Mouse (Mus musculus): Measurements from ENCODE around the gene Lrrc1. TPM values are rescaled to one million over a fixed set of nuclear protein-coding genes. Genes with fewer than 3 reads are reported as not detected.
"Not testable (repeated sequence)": the region's sequence is repeated elsewhere in the genome, so short reads cannot be mapped to it uniquely, and the experiment has no call there.

Lrrc1 gene
- polyA plus RNA-seq (2012; rRNA removed): 31.3 and 33.2 TPM in 2 replicates

DNA sequence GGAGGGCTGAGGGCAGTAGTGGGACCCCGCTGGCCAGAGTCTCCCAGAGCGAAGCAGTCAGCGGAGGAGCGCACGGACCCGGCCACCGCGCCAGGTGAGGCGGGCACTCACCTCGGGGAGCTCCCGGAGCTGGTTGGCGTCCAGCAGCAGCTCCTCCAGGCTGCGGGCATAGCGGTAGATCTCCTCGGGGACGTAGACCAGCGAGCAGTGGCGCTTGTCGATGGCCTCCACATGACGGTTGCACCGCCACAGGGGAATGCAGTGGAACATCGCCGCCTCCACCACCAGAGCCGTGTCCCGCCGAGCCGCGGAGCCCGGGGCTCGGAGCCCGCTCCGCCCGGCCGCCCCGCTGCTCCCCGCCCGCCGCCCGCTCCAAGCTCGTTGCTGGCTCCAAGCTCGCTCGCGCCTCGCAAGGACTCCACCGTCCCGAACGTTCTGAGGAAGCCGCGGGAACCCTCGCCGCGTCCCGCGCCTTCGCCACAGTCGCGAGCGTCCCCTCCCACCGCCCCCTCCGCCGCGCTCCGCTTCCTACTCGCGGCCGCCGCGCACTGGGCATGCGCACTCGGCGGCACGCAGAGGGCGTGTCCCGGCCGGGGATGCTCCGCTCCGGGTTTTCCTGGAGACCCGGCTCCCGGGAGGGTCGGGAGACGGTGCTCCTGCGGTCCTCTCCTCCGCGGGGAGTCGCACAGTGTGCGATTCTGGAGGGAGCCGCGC, at the start of gene Lrrc1:
Gene Lrrc1, minus strand, starts transcription at position 517 of the 714 bp plus-strand sequence.
- peak; percentile 85 for DNase-seq (ENCODE audit: low spot score)

GRCm38 (mm10) chr9:77592423-77592822, 47.8 kb upstream of the Lrrc1 start:
- DNase-seq (ENCODE audit: low spot score): no peak

DNA sequence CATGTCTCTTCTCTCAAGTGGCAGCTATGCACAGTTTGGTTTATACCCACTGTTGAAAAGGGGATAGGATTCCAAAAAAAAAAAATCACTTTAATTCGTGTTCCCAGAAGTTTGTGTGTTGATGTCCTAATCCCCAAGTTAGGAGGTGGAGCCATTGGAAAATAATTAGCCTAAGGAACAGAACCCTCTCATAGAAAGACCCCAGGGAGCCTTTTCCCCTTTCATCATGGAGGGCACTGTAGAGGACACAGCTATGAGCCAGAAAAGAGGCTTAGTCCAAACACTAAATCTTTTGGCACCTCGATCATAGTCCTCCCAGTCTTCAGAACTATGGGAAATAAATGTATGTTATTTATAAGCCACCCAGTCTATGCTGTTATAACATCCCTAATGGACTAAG, 44.8 kb upstream of the Lrrc1 start:
- no peak for DNase-seq (ENCODE audit: low spot score)

- no peak for DNase-seq (ENCODE audit: low spot score)
Observed at GRCm38 (mm10) chr9:77587616-77588015, 42.9 kb upstream of the Lrrc1 start.

DNA sequence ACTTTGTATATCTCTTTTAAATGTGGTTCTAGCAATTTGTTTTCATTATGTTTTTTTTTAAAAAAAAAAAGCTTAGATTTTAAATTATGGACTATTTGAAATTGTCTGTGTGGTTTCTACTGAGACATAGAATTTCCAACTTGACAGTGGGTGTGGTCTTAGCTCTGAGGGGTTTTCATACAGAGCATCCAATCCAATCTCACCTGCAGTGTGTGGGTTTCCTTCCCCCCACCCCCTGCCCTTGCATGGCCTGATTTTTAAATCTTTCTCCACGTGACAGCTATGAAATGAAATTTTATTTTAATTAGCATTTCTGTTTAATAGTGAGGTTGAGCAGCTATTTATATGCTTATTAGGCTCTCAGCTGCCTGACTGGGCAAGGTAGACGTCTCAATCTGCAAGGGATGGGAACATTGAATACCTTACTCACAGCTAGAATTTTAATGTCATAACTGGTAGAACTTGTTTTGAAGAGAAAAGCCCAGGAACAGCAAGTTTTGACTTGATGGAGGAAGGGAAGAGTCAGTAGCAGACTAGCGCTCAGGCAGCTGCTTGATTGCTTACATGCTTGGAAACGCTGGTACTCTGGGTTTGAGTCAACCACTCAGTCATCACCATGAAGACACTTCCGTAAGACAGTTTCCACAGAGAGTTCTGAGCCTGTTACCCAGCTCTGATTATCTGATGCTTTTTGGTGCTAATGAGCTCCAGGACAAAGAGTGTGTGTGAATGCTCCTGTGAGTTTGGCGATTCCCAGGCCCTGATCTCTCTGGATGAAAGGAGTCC, 42.3 kb upstream of the Lrrc1 start:
- DNase-seq (ENCODE audit: low spot score): no peak

DNA sequence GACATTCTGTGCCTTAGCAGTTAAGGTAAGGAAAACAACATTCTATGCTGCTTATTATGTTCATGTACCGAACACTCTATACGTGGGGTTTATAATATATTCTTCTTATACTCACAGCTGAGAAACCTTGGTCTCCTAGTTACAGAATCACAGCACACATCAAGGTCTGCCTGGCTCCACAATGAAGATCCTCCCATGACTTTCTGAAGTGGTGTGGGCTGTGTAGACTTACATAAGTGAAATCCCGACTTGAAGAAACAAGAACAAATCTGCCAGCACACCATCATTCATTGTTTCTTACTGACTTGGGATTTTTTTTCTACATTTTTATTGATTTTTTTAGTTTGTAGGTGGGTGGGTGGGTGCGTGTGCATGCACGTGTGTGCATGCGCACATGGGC, 40.1 kb upstream of the Lrrc1 start:
- DNase-seq (ENCODE audit: low spot score): no peak

DNA sequence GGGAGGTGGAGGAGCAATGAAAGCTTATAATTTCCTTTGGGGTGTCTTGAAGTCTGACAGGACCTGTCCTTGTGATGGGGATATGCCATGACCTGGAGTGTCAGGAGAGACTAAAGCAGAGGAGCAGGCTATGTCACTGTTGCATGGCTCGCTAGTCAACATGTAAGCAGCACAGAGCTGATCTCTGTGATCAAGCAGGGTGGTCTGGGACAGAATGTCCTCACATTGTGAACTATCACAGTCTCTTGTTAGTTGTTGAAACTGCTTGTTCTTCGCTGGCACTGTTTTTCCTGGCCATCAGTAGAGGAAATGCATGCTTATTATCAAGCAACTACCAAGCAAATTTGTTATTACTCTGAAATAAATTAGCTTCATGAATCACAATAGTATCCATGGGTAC, 38.6 kb upstream of the Lrrc1 start:
- DNase-seq (ENCODE audit: low spot score): no peak

DNA sequence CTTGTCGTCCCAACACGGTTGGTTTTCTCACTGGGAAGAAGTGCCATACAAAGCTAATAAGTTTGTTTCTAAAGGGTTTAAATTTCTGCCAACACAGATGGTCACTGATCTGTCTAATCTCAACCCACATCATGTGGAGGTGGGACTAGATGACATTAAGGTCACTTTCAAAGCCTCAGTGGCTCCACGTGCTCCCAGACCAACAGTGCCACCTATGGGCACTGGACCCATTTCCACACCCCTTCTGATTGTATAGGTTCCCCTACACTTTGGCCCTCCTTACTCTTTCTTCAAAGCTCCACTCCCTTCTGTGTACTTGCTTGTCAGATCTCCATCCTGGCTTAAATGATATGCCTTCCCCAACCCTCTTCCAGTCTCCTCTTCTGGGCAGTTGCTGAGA, 35.2 kb upstream of the Lrrc1 start:
- DNase-seq (ENCODE audit: low spot score): no peak

DNA sequence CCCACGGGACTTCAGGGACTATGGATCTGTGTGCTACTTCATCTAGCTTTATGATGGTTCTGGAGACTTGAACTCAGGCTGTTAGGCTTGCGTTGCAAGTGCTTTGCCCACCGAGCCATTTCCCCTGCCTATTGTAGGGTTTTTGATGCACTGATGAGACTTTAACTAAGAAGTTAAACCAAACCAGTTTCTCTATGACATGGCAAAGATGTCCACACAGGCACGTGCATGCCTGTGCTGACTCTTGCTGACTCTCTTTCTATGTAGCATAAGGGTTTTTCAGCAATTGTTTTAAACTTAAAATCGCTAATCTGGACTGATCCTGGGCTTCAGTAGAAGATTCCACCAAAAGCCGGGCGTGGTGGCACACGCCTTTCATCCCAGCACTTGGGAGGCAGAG, 33.3 kb upstream of the Lrrc1 start:
- DNase-seq (ENCODE audit: low spot score): no peak

DNA sequence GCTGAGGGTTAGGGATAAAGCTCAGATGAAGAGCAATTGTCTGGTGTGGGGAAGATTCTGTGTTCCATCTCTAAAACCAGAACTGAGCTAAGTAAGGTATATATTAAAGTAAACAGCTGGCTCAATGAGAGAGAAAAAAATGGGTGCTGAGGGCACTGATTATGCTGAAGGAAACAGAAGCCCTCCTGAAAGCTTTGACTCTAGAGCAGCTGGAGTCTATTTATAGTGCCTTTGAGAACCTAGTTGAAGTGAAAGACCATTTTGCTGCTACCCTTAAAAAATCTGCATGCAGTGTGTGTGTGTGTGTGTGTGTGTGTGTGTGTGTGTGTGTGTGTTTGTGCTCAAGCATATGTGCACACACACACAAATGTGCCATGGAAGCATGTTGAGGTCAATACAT, 32.7 kb upstream of the Lrrc1 start:
- DNase-seq (ENCODE audit: low spot score): no peak

GRCm38 (mm10) chr9:77576320-77576719, 31.6 kb upstream of the Lrrc1 start:
- DNase-seq (ENCODE audit: low spot score): no peak

- not testable (repeated sequence) for DNase-seq (ENCODE audit: low spot score)
Observed at GRCm38 (mm10) chr9:77574996-77575395, 30.3 kb upstream of the Lrrc1 start.

GRCm38 (mm10) chr9:77571851-77572250, 27.2 kb upstream of the Lrrc1 start:
- DNase-seq (ENCODE audit: low spot score): no peak

DNA sequence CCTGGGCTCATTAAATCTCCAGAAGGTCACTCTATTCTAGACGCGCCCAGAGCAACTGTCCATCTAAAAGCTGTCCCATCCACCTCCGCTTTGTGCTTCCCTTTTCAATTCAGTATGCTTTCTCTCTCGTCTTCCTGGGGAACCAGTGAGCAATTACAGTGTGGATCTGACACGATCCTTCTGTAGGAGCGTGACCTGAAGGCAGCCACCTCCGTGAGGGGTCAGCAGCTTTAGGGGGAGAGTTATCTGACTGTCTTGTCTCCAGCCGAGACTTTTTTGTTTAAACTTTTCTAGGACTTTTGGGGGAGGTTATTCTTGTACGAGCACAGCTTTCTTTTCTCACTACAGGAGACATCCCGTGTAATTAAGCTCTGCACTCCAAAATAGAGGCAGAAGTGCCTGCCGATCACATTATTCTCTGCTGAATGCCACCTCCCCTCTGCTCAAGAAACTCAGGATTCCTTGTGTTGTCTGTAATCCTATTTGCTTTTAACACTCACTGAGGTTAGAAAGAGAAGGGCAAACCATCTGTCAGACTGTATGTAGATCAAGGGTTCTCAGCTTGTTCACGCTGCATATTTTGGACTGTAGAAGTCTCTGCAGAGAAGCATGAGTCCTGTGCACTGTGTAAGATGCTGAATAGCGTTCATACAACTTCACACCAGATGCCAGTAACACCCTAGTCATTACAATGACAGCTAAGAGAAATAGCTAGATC, 24.3 kb upstream of the Lrrc1 start:
- no peak for DNase-seq (ENCODE audit: low spot score)

GRCm38 (mm10) chr9:77561827-77562226, 17.2 kb upstream of the Lrrc1 start:
- no peak for DNase-seq (ENCODE audit: low spot score)

GRCm38 (mm10) chr9:77557963-77558362, 13.3 kb upstream of the Lrrc1 start:
- no peak for DNase-seq (ENCODE audit: low spot score)

DNA sequence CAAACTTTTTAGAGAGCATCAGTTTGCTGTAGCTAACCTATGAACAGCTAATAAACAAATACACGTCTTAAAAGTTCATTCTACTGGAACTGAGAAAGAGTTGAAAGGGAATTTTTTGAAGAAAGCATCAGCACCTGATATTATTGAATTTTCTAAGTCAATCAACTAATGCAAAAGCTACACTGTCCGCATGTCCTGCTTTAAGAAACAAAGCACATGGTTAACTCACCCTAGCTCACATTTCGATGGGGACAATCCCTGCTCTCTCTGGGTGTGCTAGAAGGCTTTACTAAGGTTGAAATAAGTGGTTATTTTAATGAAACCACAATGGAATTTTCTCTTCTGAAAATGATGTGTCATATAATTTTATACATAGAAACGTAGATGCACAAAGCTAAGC, 12.5 kb upstream of the Lrrc1 start:
- no peak for DNase-seq (ENCODE audit: low spot score)

DNA sequence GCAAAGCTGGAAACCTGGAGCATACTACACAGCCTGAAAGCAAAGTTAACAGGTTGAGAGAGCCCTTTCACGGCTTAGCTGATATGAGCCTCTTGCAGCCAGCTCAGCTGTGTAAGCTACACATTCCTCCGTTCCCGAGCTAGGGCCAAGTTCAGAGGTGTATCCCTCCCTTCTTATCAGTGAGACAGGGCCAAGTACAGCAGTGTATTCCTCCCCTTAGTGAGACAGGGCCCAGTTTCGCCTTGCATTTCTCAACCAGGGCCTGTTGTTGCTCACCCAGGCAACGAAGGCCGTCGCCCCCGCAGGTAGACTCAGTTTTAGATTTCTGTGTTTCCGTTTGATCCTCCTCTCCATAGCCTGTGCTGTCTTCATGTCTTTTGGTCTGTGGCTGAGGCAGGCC, 11.8 kb upstream of the Lrrc1 start:
- no peak for DNase-seq (ENCODE audit: low spot score)

DNA sequence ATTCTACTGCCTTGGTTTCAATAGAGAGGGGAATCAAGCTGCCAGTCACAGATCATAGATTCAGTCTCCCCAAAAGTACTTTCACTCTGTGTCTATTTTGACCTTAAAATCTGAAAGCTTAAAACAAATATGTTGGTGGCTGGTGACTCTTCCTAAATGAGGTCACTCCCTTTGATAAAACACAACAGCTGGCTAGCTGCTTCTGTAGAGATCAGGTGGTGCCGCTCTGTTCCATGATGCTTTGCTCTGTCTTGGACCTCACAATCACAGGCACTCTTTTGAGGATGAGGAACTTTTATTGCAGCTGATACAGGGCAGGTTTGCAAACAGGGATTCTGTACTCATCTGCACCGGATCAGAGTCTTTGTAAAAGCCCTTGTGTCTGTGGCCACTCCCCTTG, 8.8 kb upstream of the Lrrc1 start:
- DNase-seq (ENCODE audit: low spot score): no peak

GRCm38 (mm10) chr9:77551036-77551512, 6.4 kb upstream of the Lrrc1 start:
- DNase-seq (ENCODE audit: low spot score): no peak

- no peak for DNase-seq (ENCODE audit: low spot score)
Observed at GRCm38 (mm10) chr9:77546010-77546409, 1.3 kb upstream of the Lrrc1 start.

- no peak for DNase-seq (ENCODE audit: low spot score)
Observed at GRCm38 (mm10) chr9:77545068-77545421, 375 bp upstream of the Lrrc1 start.
